Mouse (Mus musculus) testis, adult 10 weeks (tissue): ENCODE measurements around the gene Cacna1e. TPM values are rescaled to one million over a fixed set of nuclear protein-coding genes. Genes with fewer than 3 reads are reported as not detected.

Experiments used
- polyA plus RNA-seq: library from polyadenylated mRNA; stranded (reverse); fragments of 350-450 nt; fragmentation: Illumina TruSeq; extraction: RNeasy Lipid Tissue Mini Kit (QIAGEN cat#74804); gene quantifications from one replicate; pipeline ENCODE4 v1.2.3, GENCODE M21; 2014; ENCODE audit warnings: low read depth, low replicate concordance

Gene Cacna1e
- 0.32 TPM for polyA plus RNA-seq

GRCm38 (mm10) chr1:154884275-154885206, at the start of gene Cacna1e:
Gene Cacna1e, minus strand, starts transcription at chr1:154884501.

Other genes starting within 250 kb of the Cacna1e start
- gene Ier5, start 215.1 kb upstream of the Cacna1e start, polyA plus RNA-seq, result 3.4 TPM